Mouse (Mus musculus): Measurements from ENCODE around the gene Astn2. TPM values are rescaled to one million over a fixed set of nuclear protein-coding genes. Genes with fewer than 3 reads are reported as not detected.

The Astn2 gene
- total RNA-seq, 2 experiments from 2014 or later, result 35.2 to 40.3 TPM

GRCm38 (mm10) chr4:65672294-65672693 lies 732.1 kb downstream of the Astn2 start:
- intact Hi-C loops (cut with DNase I), result no loop called here
- no peak for DNase-seq (ENCODE audit: extremely low spot score in 1 of 2, low spot score in 2 of 2)

GRCm38 (mm10) chr4:65671585-65672184 lies 732.7 kb downstream of the Astn2 start:
- no peak for DNase-seq (ENCODE audit: extremely low spot score in 1 of 2, low spot score in 2 of 2)
- intact Hi-C loops (cut with DNase I), result no loop called here

DNA sequence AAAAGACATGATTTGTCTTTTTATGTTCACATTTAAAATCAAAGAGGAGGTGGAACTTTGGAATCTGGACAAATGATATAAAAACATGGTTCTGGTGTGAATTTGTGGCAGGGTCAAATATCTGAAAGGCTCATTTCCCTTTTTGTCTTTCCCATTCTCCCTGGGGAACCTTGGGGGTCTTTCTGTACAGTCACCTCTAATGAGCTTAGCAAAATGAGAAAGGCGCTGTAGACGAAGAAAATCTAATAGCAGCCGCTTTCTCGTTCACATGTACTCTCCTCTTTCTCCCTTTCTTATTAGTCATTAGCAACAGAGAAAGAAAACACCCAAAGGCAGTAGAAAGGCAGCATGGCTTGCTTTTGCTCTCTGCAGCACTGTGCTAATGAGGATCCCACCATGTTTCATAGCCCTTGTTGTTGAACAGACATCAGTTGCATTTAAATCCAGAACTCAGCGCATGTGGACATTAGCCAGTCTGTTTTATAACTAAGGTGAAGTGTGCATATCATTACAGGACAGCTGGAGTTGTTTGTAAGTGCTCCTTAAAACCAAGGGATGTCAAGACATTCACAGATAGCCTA lies 737.3 kb downstream of the Astn2 start:
- intact Hi-C loops (cut with DNase I), result no loop called here
- no peak for DNase-seq (ENCODE audit: extremely low spot score in 1 of 2, low spot score in 2 of 2)

GRCm38 (mm10) chr4:65663176-65663575 lies 741.2 kb downstream of the Astn2 start:
- intact Hi-C loops (cut with DNase I), result no loop called here
- no peak for DNase-seq (ENCODE audit: extremely low spot score in 1 of 2, low spot score in 2 of 2)

GRCm38 (mm10) chr4:65654723-65655122 lies 749.7 kb downstream of the Astn2 start:
- intact Hi-C loops (cut with DNase I), result loop anchor here (2.0 kb wide), 1 partner anchor 746 kb away; no protein-coding TSS in a partner anchor
- DNase-seq (ENCODE audit: extremely low spot score in 1 of 2, low spot score in 2 of 2), result peak; percentile 74 to 84

- intact Hi-C loops (cut with DNase I), result no loop called here
- DNase-seq (ENCODE audit: extremely low spot score in 1 of 2, low spot score in 2 of 2), result no peak
These were observed 761.8 kb downstream of the Astn2 start for GRCm38 (mm10) chr4:65642611-65643010.

DNA sequence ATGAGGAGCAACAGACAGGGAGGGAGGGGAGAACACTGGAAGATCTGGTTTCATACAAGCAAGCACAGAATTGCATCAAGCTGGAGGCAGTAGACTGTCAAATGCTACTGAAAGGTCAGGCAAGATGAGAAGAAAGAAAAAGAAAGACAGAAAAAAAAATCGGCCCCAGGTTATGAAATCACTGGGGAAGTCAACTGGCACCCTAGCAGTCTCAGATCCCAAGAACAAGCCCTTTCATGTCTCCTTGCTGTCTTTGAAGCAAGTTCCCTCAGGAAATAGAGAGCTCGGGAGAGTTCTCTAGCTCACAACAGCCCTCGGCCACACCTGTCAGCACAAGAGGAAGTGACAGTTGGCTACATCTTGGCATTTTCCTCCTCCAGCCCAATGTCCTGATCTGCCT lies 766.2 kb downstream of the Astn2 start:
- DNase-seq (ENCODE audit: extremely low spot score in 1 of 2, low spot score in 2 of 2), result no peak
- intact Hi-C loops (cut with DNase I), result no loop called here

DNA sequence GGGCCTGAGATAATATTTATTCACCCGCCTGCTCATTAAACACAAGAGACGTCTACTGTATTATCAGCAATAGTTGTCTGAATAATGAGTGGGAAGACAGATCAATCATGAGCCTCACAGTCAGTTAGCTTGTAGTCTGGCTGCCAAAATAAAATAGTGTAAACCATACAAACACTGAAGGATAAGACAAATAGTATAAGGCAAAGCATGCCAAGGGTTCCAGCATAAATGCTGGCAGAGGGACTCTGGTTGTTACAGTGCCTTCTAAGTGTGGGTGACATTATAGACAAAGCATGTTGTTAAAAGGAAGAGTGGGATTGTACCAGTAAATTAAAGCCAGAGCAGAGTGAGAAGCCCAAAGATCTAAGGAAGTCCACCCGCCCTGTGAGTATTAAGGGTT lies 784.3 kb downstream of the Astn2 start:
- no peak for DNase-seq (ENCODE audit: extremely low spot score in 1 of 2, low spot score in 2 of 2)

GRCm38 (mm10) chr4:65613135-65613534 lies 791.3 kb downstream of the Astn2 start:
- DNase-seq (ENCODE audit: extremely low spot score in 1 of 2, low spot score in 2 of 2), result no peak
- intact Hi-C loops (cut with DNase I), result no loop called here

More for the DNA sequence above, 784.3 kb downstream of the Astn2 start:
- intact Hi-C loops (cut with DNase I), result no loop called here

GRCm38 (mm10) chr4:65610896-65611295 lies 793.5 kb downstream of the Astn2 start:
- no peak for DNase-seq (ENCODE audit: extremely low spot score in 1 of 2, low spot score in 2 of 2)
- intact Hi-C loops (cut with DNase I), result no loop called here

DNA sequence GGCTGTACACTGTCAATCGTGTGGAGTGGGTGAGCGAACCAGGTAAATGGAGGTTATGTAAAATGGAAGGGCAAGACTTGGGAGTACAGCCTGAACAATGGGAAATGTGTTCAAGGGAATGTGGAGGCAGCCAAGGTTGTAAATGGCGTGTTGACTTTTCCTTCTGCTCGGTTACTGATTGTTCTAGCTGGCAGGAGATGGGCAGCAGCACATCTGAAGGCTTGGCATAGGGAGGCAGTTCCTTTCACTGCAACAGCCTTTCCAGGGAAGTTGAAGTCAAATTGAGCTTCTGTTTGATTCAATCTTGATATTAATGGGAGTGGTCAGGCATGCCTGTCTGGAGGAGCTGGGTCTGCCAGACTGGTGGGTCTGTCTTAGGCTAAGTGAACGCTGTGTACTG lies 794.1 kb downstream of the Astn2 start:
- DNase-seq (ENCODE audit: extremely low spot score in 1 of 2, low spot score in 2 of 2), result no peak
- intact Hi-C loops (cut with DNase I), result no loop called here

- intact Hi-C loops (cut with DNase I), result no loop called here
- no peak for DNase-seq (ENCODE audit: extremely low spot score in 1 of 2, low spot score in 2 of 2)
These were observed 796.3 kb downstream of the Astn2 start for GRCm38 (mm10) chr4:65608112-65608511.

- intact Hi-C loops (cut with DNase I), result no loop called here
- no peak for DNase-seq (ENCODE audit: extremely low spot score in 1 of 2, low spot score in 2 of 2)
These were observed 797.2 kb downstream of the Astn2 start for GRCm38 (mm10) chr4:65607184-65607631.

GRCm38 (mm10) chr4:65605151-65605702 lies 799.2 kb downstream of the Astn2 start:
- intact Hi-C loops (cut with DNase I), result no loop called here
- DNase-seq (ENCODE audit: extremely low spot score in 1 of 2, low spot score in 2 of 2), result no peak

GRCm38 (mm10) chr4:65604504-65605150 lies 799.8 kb downstream of the Astn2 start, which contains the start of gene Trim32:
Gene Trim32 (plus strand): TSS chr4:65604986.
- DNase-seq (ENCODE audit: extremely low spot score in 1 of 2, low spot score in 2 of 2), result peak; percentile 97 to 99
- intact Hi-C loops (cut with DNase I), result no loop called here

DNA sequence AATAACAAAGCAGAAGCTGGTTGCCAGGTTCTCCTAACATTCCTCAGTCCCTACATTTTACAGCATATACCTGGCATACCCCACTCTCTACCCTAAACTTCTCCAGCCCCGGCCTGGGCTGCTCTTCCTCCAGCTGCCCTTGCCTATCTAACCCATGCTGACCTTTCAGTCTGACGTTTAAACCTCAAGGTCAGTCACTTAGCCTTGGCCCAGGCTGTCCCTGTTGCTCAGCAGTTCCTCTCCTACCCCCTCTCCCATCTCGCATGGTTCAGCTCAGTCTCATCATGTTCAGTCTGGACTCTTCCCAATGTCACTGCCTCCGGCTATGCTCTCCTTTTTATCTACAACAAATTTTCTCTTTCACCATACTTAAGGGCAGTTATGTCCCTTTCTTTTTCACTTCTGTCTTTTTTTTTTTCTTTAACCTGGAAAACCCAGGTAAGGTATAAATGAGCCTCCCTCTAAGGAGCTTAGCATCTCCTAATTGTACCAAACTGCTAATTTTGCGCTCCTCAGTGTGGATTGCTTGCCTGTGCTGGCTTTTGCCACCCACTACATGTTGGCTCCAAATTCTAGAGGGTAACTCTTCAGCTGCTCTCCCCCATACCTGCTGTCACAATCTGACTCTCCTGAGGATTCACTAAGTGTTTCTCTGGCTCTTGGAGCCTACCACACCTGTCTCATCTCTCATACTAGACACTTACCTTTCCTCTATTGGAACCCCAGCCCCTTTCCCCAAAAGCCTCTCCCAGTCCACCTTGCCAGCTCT lies 809.6 kb downstream of the Astn2 start:
- no peak for DNase-seq (ENCODE audit: extremely low spot score in 1 of 2, low spot score in 2 of 2)
- intact Hi-C loops (cut with DNase I), result no loop called here

DNA sequence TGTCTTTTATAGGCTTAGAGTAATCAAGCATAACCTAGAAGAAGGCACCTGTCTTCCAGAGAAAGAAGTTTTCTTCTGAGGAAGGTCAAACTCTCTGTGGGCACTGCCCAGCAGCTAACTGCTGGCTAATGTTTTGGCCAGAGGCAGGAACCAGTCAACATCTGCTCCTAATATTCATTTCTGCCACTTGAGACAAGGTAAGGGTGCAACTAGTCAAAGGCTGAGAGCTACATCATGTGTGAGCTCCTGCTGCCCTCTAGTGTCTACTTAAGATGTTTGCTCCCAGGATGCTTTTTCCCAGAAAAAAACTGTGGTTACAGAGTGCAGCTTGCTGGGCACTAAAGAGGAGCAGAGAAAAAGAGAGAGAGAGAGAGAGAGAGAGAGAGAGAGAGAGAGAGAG lies 814.6 kb downstream of the Astn2 start:
- intact Hi-C loops (cut with DNase I), result loop anchor here (10.0 kb wide), 1 partner anchor 465 kb away; the partner anchor contains the start of gene Pappa
- peak in 1 of 2 experiments; percentile 62 for DNase-seq (ENCODE audit: extremely low spot score in 1 of 2, low spot score in 2 of 2)

DNA sequence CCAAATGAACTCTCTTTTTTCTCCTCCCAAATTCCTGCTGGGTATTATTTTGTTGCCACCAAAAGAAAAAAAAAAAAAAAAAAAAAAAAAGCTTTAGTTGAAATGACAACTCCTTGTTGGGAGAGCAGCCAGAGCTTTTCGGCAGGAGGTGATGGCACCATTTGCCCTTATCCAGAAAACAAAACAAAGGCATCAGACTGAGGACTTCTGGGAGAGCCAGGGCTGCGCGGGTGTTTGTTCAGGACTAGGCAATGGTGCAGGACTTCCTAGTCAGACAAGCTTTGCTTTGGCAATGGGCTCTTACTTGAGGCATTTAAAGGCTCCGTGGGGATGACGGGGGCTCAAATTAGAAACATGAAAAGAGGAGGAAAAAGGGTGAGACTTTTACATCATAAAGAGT lies 817.5 kb downstream of the Astn2 start:
- DNase-seq (ENCODE audit: extremely low spot score in 1 of 2, low spot score in 2 of 2), result no peak
- intact Hi-C loops (cut with DNase I), result loop anchor here (10.0 kb wide), 1 partner anchor 462 kb away; the partner anchor contains the start of gene Pappa

DNA sequence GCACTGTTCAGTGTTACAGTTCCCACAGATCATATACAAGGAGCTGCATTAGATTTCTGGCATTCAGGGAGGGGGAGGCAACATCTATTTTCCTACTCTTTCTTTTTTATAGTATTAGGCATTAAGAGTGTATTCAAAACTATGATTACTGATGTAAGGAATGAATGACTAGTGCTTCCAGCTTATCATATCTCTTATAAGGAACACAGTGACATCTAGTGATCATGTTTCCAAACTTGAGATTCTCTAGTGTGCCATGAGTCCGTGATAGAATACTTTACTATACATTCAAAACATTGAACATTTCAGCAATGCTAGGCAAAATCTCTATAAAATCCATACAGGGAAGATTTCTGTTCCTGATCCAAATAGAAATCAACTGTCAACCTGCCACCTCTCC lies 824.2 kb downstream of the Astn2 start:
- intact Hi-C loops (cut with DNase I), result loop anchor here (5.0 to 10.0 kb wide), 2 partner anchors 455 to 1048 kb away; partner anchors contain the start of gene Pappa
- no peak for DNase-seq (ENCODE audit: extremely low spot score in 1 of 2, low spot score in 2 of 2)

Data from left cerebral cortex, postnatal 10 days (tissue).